Mouse (Mus musculus) heart, postnatal 0 days (tissue): ENCODE results near the gene Zhx3. TPM values are rescaled to one million over a fixed set of nuclear protein-coding genes. Genes with fewer than 3 reads are reported as not detected.

Source experiments
- ATAC-seq: fragments of 200-750 bp; cut with Nextera tagmentation; 2 replicates; pipeline ENCODE4 v1.8.0; 2017; ENCODE audit warnings: low read depth, moderate number of reproducible peaks, moderate library complexity; ENCODE audit not compliant: insufficient read depth
- DNase-seq: peaks from one replicate; pipeline ENCODE4 v3.0.0-alpha.2; 2016; ENCODE audit warnings: low spot score
- H3K27ac ChIP-seq: fragments of 300-500 bp; sonication (generic); 2 replicates; pipeline ENCODE4 v1.5.1; 2014; ENCODE audit warnings: low read depth, mild to moderate bottlenecking
- H3K27me3 ChIP-seq: fragments of 300-500 bp; sonication (generic); 2 replicates; pipeline ENCODE4 v1.6.1; 2014; ENCODE audit warnings: low read length, mixed read lengths; ENCODE audit not compliant: control insufficient read depth, insufficient read depth
- H3K36me3 ChIP-seq: fragments of 300-500 bp; sonication (generic); replicated peaks from 2 replicates; pipeline ENCODE4 v1.6.1; 2014; ENCODE audit warnings: low read length, mixed read lengths; ENCODE audit not compliant: control insufficient read depth, insufficient read depth
- H3K4me1 ChIP-seq: fragments of 300-500 bp; sonication (generic); 2 replicates; pipeline ENCODE4 v1.6.1; 2014; ENCODE audit warnings: antibody characterized with exemption; ENCODE audit not compliant: control insufficient read depth, insufficient read depth
- H3K4me2 ChIP-seq: fragments of 300-500 bp; sonication (generic); 2 replicates; pipeline ENCODE4 v1.6.1; 2014; ENCODE audit warnings: low read depth, mild to moderate bottlenecking, low read length, moderate library complexity
- H3K4me3 ChIP-seq: fragments of 300-500 bp; sonication (generic); 2 replicates; pipeline ENCODE4 v1.5.1; 2014; ENCODE audit warnings: low read depth, low read length
- H3K9ac ChIP-seq: fragments of 300-500 bp; sonication (generic); replicated peaks from 2 replicates; pipeline ENCODE4 v1.6.1; 2014; ENCODE audit warnings: low read depth, low read length, mixed read lengths
- H3K9me3 ChIP-seq: fragments of 300-500 bp; sonication (generic); replicated peaks from 2 replicates; pipeline ENCODE4 v1.6.1; 2016; ENCODE audit warnings: low read length; ENCODE audit not compliant: control insufficient read depth
- CTCF ChIP-seq: IDR thresholded peaks from 2 replicates; pipeline ENCODE4 v1.5.1; 2016; ENCODE audit warnings: antibody characterized with exemption, control low read depth, low read depth
- EP300 ChIP-seq: IDR thresholded peaks from 2 replicates; pipeline ENCODE4 v1.6.1; 2016; ENCODE audit warnings: antibody characterized with exemption, low read depth
- WGBS: fragments of 180-500 bp; shearing (Covaris S2); extraction: QIAGEN DNeasy Blood & Tissue Kit; methylation state at CpG from one replicate; pipeline ENCODE4 v1.1.7; 2014; 5-methylcytosine and 5-hydroxymethylcytosine counted together
- polyA plus RNA-seq: library from polyadenylated mRNA; unstranded; fragments of >200 nt; fragmentation: Nextera tagmentation; extraction: Ambion mirVana; gene quantifications from 2 replicates; pipeline ENCODE4 v1.2.1, GENCODE M21; 2015
- total RNA-seq: library from RNA; depleted of rRNA; stranded (reverse); fragments of >200 nt; gene quantifications from 2 replicates; pipeline ENCODE4 v1.2.3, GENCODE M21; 2014; ENCODE audit warnings: low replicate concordance

Zhx3 gene
- total and polyA plus RNA-seq, 2 experiments from 2014 or later = 4.7 to 18.3 TPM

- ATAC-seq (no peak), DNase-seq (no peak)
Observed at GRCm38 (mm10) chr2:160771325-160772276, 101.2 kb downstream of the Zhx3 start.

GRCm38 (mm10) chr2:160770871-160771270 is 101.9 kb downstream of the Zhx3 start:
- Histone ChIP-seq H3K9me3 (no peaks in the 10 kb centered on the region), H3K36me3 (peaks cover 11% of the 10 kb centered on the region; the same call in 1 of the 2 replicates), H3K4me3 (no peak overlapping the region), H3K27ac (no peak overlapping the region), H3K9ac (no peak overlapping the region), H3K27me3 (no peaks in the 10 kb centered on the region), H3K4me1 (no peaks in the 10 kb centered on the region), H3K4me2 (no peak overlapping the region)
- WGBS = 73% methylated on average over 1 of the region's 1 CpGs
- ATAC-seq (no peak), DNase-seq (no peak)
- TF ChIP-seq CTCF (no peak), EP300 (no peak)

More at GRCm38 (mm10) chr2:160771325-160772276, 101.2 kb downstream of the Zhx3 start:
- Histone ChIP-seq H3K36me3 (peaks cover 11% of the 10 kb centered on the region; the same call in 1 of the 2 replicates), H3K9me3 (no peaks in the 10 kb centered on the region), H3K4me1 (no peaks in the 10 kb centered on the region), H3K27ac (no peak overlapping the region), H3K9ac (no peak overlapping the region), H3K4me3 (no peak overlapping the region), H3K4me2 (no peak overlapping the region), H3K27me3 (no peaks in the 10 kb centered on the region)
- TF ChIP-seq EP300 (no peak), CTCF (no peak)
- 85% methylated on average over 8 of the region's 8 CpGs for WGBS

DNA sequence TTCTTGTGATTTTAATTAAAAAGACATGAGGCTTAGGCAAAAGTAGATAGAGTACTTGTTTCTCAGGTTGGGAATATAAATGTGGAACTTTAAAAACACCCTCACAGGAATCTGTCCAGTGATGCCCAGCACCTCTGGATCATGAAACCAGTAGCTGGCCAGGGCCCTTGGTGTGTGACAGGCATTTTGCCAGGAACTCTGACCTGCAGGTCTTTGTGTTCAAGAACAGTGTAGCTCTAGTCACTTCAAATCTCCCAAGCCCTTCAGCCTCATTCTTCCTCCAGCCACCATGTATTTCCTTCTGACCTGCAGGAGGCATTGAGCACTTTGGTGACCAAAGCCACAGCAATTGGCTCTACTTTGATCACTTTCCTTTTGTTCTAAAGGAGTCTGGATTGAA is 102.4 kb downstream of the Zhx3 start:
- Histone ChIP-seq H3K4me2 (no peak overlapping the region), H3K4me3 (no peak overlapping the region), H3K4me1 (no peaks in the 10 kb centered on the region), H3K27me3 (no peaks in the 10 kb centered on the region), H3K27ac (no peak overlapping the region), H3K9me3 (no peaks in the 10 kb centered on the region), H3K36me3 (peaks cover 12% of the 10 kb centered on the region; the same call in 1 of the 2 replicates), H3K9ac (no peak overlapping the region)
- no peak for DNase-seq
- TF ChIP-seq CTCF = no peak
- no peak for TF ChIP-seq EP300
- ATAC-seq = no peak

- H3K27me3 ChIP-seq = no peaks in the 10 kb centered on the region
- H3K9me3 ChIP-seq = no peaks in the 10 kb centered on the region
- H3K9ac ChIP-seq = no peak overlapping the region
- H3K27ac ChIP-seq = no peak overlapping the region
- H3K36me3 ChIP-seq = peaks cover 19% of the 10 kb centered on the region
- H3K4me3 ChIP-seq = no peak overlapping the region
- H3K4me2 ChIP-seq = no peak overlapping the region
- DNase-seq = no peak
- no peaks in the 10 kb centered on the region for H3K4me1 ChIP-seq
- TF ChIP-seq CTCF = no peak
- no peak for TF ChIP-seq EP300
- ATAC-seq = no peak
- WGBS = 92% methylated on average over 2 of the region's 2 CpGs
Observed at GRCm38 (mm10) chr2:160768997-160769396, 103.8 kb downstream of the Zhx3 start.

DNA sequence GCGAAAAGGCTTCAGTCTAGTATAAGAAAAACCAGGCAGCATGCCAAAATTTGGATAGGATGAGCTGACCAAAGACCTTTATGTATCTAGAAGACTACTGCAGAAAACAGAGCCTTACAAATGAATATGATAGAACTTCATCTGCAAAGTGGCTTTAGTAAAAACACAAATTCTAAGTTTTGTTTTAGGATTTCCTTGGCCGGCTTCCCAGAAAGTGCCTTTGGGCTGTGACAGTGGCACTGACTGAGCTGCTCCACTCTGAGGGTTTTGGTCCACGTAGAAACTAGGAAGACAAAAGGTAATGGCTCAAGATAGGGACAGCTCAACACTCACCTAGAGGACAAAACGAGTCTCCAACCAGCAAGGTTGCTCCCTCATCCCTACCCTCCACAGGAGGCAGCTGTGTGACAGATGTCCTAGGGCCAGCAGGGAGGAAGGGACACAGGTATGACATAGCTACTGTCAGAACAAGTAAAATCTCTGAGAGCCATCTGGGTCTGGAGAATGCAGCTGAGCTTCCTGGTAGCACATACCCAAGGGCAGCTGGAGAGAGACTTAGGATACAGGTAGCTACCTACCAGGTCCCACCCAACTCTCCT is 104.6 kb downstream of the Zhx3 start:
- no peaks in the 10 kb centered on the region for H3K27me3 ChIP-seq
- no peak for TF ChIP-seq CTCF
- TF ChIP-seq EP300 = no peak

More for the DNA sequence above, 104.6 kb downstream of the Zhx3 start:
- no peak for DNase-seq
- ATAC-seq = no peak
- no peak overlapping the region for H3K4me2 ChIP-seq
- peaks cover 25% of the 10 kb centered on the region for H3K36me3 ChIP-seq
- 66% methylated on average over 4 of the region's 4 CpGs for WGBS
- no peaks in the 10 kb centered on the region for H3K4me1 ChIP-seq
- H3K27ac ChIP-seq = no peak overlapping the region
- H3K9me3 ChIP-seq = no peaks in the 10 kb centered on the region
- no peak overlapping the region for H3K9ac ChIP-seq
- H3K4me3 ChIP-seq = no peak overlapping the region
